Comparison of ENCODE assay signal across 7 mouse cellular contexts in genomic region chr12:15535822-15536221, GRCm38 (mm10).
DNase-seq lines count a peak whose midpoint lies in the region; ATAC-seq lines count a peak whose summit lies in the region.

No protein-coding gene starts in this region.

- no peak overlapping the region for H3K4me2 ChIP-seq in forebrain, embryonic 14.5 days (ENCODE audit: low read length)
- H3K4me2 ChIP-seq in hindbrain, embryonic 11.5 days (replicated peaks; ENCODE audit: low read depth, low read length): no peak overlapping the region
- H3K4me2 ChIP-seq in midbrain, embryonic 14.5 days (ENCODE audit: low read length): 0 out of 2 replicates have a peak overlapping the region, but pooled peaks have one; percentile 6

- no peaks in the 10 kb centered on the region for H3K9me3 ChIP-seq in forebrain, embryonic 14.5 days (replicated peaks; ENCODE audit: control insufficient read depth, low read length)
- H3K9me3 ChIP-seq in hindbrain, embryonic 11.5 days (ENCODE audit: control insufficient read depth, low read length): no peaks in the 10 kb centered on the region
- H3K9me3 ChIP-seq in midbrain, embryonic 14.5 days (ENCODE audit: control insufficient read depth, low read length): no peaks in the 10 kb centered on the region

- peak; percentile 85 for ATAC-seq in forebrain, embryonic 14.5 days
- ATAC-seq in hindbrain, embryonic 11.5 days (ENCODE audit: low FRiP score): peak; percentile 57; the same call in 1 of the 2 replicates
- ATAC-seq in midbrain, embryonic 14.5 days (ENCODE audit: low FRiP score, low TSS enrichment): peak; percentile 69

- no peaks in the 10 kb centered on the region for H3K36me3 ChIP-seq in forebrain, embryonic 14.5 days (ENCODE audit: control insufficient read depth, insufficient read depth, low read length)
- no peaks in the 10 kb centered on the region for H3K36me3 ChIP-seq in hindbrain, embryonic 11.5 days (ENCODE audit: control insufficient read depth, insufficient read depth, low read length)
- H3K36me3 ChIP-seq in midbrain, embryonic 14.5 days (ENCODE audit: control insufficient read depth, insufficient read depth, low read length): no peaks in the 10 kb centered on the region

- no peak overlapping the region for H3K9ac ChIP-seq in forebrain, embryonic 14.5 days (ENCODE audit: low read length)
- no peak overlapping the region for H3K9ac ChIP-seq in hindbrain, embryonic 11.5 days (ENCODE audit: low read depth, low read length)
- H3K9ac ChIP-seq in midbrain, embryonic 14.5 days (replicated peaks; ENCODE audit: low read length): no peak overlapping the region

- whole genome bisulfite sequencing in forebrain, embryonic 14.5 days: 7% methylated on average over 6 of the region's 6 CpGs
- WGBS in hindbrain, embryonic 11.5 days: 12% methylated on average over 6 of the region's 6 CpGs
- 5% methylated on average over 6 of the region's 6 CpGs for WGBS in midbrain, embryonic 14.5 days

- no peaks in the 10 kb centered on the region for H3K4me1 ChIP-seq in forebrain, embryonic 14.5 days (ENCODE audit: control insufficient read depth, insufficient read depth, low read length)
- H3K4me1 ChIP-seq in hindbrain, embryonic 11.5 days (replicated peaks; ENCODE audit: control insufficient read depth, insufficient read depth, low read length): no peaks in the 10 kb centered on the region
- H3K4me1 ChIP-seq in midbrain, embryonic 14.5 days (ENCODE audit: control insufficient read depth, insufficient read depth, low read length): no peaks in the 10 kb centered on the region

- DNase-seq in MN1 (ENCODE audit: low spot score): peak; percentile 87
- DNase-seq in brain, embryonic 18.5 days (ENCODE audit: low read depth, low spot score): peak; percentile 69
- peak; percentile 92 for DNase-seq in forebrain, embryonic 14.5 days (ENCODE audit: low spot score)
- DNase-seq in hindbrain, embryonic 11.5 days (ENCODE audit: low spot score): peak; percentile 87
- DNase-seq in left cerebral cortex, adult 8-10 months (ENCODE audit: low spot score in 2 of 2): peak; percentile 64 to 81
- peak; percentile 93 for DNase-seq in midbrain, embryonic 14.5 days
- DNase-seq in spleen, adult 12 weeks (ENCODE audit: low spot score): peak; percentile 14

- no peaks in the 10 kb centered on the region for H3K27me3 ChIP-seq in forebrain, embryonic 14.5 days (replicated peaks; ENCODE audit: control insufficient read depth, insufficient read depth, low read length)
- no peaks in the 10 kb centered on the region for H3K27me3 ChIP-seq in hindbrain, embryonic 11.5 days (ENCODE audit: control insufficient read depth, insufficient read depth, low read length)
- H3K27me3 ChIP-seq in midbrain, embryonic 14.5 days (ENCODE audit: control insufficient read depth, insufficient read depth, low read length): no peaks in the 10 kb centered on the region

- H3K27ac ChIP-seq in forebrain, embryonic 14.5 days (ENCODE audit: low read depth, low read length): no peak overlapping the region
- no peak overlapping the region for H3K27ac ChIP-seq in hindbrain, embryonic 11.5 days (ENCODE audit: low read depth, low read length)
- no peak overlapping the region for H3K27ac ChIP-seq in midbrain, embryonic 14.5 days (replicated peaks; ENCODE audit: low read depth, low read length)

- no peak overlapping the region for H3K4me3 ChIP-seq in forebrain, embryonic 14.5 days (ENCODE audit: low read depth, low read length)
- no peak overlapping the region for H3K4me3 ChIP-seq in hindbrain, embryonic 11.5 days (ENCODE audit: low read depth, low read length)
- no peak overlapping the region for H3K4me3 ChIP-seq in midbrain, embryonic 14.5 days (replicated peaks; ENCODE audit: low read depth, low read length)

Comparison
In these comparisons a context has a peak if more than half of its experiments do, and no peak if none do; other contexts are left out.
1. DNase-seq: peak in every context shown above with its lines; median percentile 93 in midbrain, embryonic 14.5 days; 92 in forebrain, embryonic 14.5 days; 87 in MN1; 87 in hindbrain, embryonic 11.5 days; 72 in left cerebral cortex, adult 8-10 months; 69 in brain, embryonic 18.5 days; 14 in spleen, adult 12 weeks.